Mouse (Mus musculus) stomach, postnatal 0 days (tissue): ENCODE measurements at regions not wholly inside any gene's neighbourhood (a gene's known extent, or its start where the extent isn't known, plus 50 kb on each side); places are given as distances from the start of the nearest gene placed in this dataset.

Source experiments
- CTCF ChIP-seq: IDR thresholded peaks from 2 replicates; pipeline ENCODE4 v1.5.1; 2016; ENCODE audit warnings: antibody characterized with exemption, low read depth, mild to moderate bottlenecking, moderate library complexity
- EP300 ChIP-seq: optimal IDR thresholded peaks from 2 replicates; pipeline ENCODE3; 2016; ENCODE audit warnings: antibody characterized with exemption

DNA sequence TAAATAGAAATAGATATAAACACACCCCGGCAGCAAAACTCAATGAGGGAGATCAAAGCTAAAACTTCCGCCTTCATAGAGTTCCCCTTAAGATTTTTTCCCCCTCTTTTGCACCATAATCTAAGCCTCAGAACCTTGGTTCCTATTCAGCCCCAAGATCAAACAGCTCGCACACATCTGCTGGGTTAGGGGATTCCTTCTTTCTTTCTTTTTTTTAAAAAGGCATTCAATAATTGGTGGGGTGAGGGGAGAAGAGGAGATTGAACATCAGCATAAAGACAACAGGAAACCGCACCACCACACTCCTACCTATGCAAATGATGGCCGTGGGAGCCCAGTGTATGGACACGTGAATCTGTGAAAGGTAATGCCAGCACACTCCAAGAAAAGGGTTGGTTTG is 229.5 kb upstream of the Hes1 start:
- TF ChIP-seq CTCF (no peak), EP300 (no peak)
